Mouse (Mus musculus) mammary gland, adult 2 months (tissue): ENCODE results near the gene Omp. TPM values are rescaled to one million over a fixed set of nuclear protein-coding genes. Genes with fewer than 3 reads are reported as not detected.

Experiments used
- polyA plus RNA-seq: library from polyadenylated mRNA; depleted of rRNA; stranded (reverse); fragments of >200 nt; gene quantifications from 2 replicates; pipeline ENCODE4 v1.2.3, GENCODE M21; 2012; ENCODE audit warnings: low replicate concordance; rRNA removed

Gene Omp
- polyA plus RNA-seq: 0.56 and 0.65 TPM in 2 replicates

DNA sequence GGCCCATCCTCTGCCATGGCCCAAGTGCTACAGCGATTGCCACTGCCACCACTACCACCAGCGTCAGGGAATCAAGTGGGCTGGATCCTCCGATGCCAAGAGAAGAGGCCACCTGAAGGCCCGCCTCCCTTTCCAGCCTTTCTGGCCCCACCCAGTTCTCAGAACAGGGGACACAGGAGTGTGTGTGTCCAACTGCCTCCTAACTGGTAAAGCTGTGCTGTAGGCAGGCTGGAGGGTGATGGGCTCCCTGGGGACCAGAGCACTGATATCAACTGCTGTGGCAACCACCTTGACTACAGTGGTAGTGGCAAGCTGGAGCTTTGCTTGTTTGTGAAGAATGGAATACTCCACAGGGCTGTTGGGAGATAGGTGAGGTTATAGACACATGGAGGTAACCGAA lies at the start of gene Omp:
Gene Omp, minus strand, starts transcription at position 101 of the 400 bp plus-strand sequence.

GRCm38 (mm10) chr7:98177929-98178559 lies 32.7 kb upstream of the Omp start, which contains the start of gene Capn5:
Gene Capn5, minus strand, starts transcription at chr7:98178274.

GRCm38 (mm10) chr7:98119179-98119960 lies 25.9 kb downstream of the Omp start, which contains the start of gene Myo7a:
Gene Myo7a, minus strand, starts transcription at chr7:98119524.

Other genes starting within 250 kb of the Omp start
- gene Gdpd4, start 225.5 kb downstream of the Omp start, polyA plus RNA-seq: 0.06 TPM in 1 of 2 replicates, not detected in the other
- gene Myo7a, start 26.0 kb downstream of the Omp start, polyA plus RNA-seq: 19.6 and 23.6 TPM in 2 replicates
- gene Capn5, start 32.8 kb upstream of the Omp start, polyA plus RNA-seq: 29.0 and 29.5 TPM in 2 replicates
- 0.22 and 0.82 TPM in 2 replicates for gene B3gnt6, start 54.0 kb upstream of the Omp start, polyA plus RNA-seq
- gene Acer3, start 175.7 kb upstream of the Omp start, polyA plus RNA-seq: 3.6 and 5.2 TPM in 2 replicates
- 23.6 and 26.0 TPM in 2 replicates for gene Tsku, start 215.8 kb upstream of the Omp start, polyA plus RNA-seq